Mouse (Mus musculus): ENCODE measurements around the gene Ahdc1.

- TF ChIP-seq CTCF (IDR thresholded peaks at IDR 0.05; ENCODE audit: low read depth, low read length) (no peak), GATA1 (IDR thresholded peaks at IDR 0.05; ENCODE audit: borderline replicate concordance, low read length) (no peak), GATA2 (IDR thresholded peaks at IDR 0.05; ENCODE audit: borderline replicate concordance, low read depth, low read length) (no peak), POLR2AphosphoS5 (IDR thresholded peaks at IDR 0.05; ENCODE audit: insufficient replicate concordance, low read depth, low read length) (no peak), TAL1 (conservative IDR thresholded peaks at IDR 0.05; ENCODE audit: low read depth, low read length) (no peak)
Observed at GRCm38 (mm10) chr4:133087835-133088234, 76.8 kb downstream of the Ahdc1 start.

All from G1E (cell line).